Mouse (Mus musculus): ENCODE measurements around the gene Rai1. TPM values are rescaled to one million over a fixed set of nuclear protein-coding genes. Genes with fewer than 3 reads are reported as not detected.

Rai1 gene
- polyA plus RNA-seq, 1 experiment from 2014 or later, result 37.8 TPM

- Histone ChIP-seq H3K4me3 (ENCODE audit: low read depth, low read length) (peak overlapping the region; percentile 37), H3K9me3 (ENCODE audit: low read depth, low read length) (no peaks in the 10 kb centered on the region), H3K4me2 (peak overlapping the region; percentile 69), H3K4me1 (ENCODE audit: insufficient read depth) (peaks cover 35% of the 10 kb centered on the region), H3K27ac (ENCODE audit: low read depth) (peak overlapping the region; percentile 89), H3K9ac (peak overlapping the region; percentile 44), H3K36me3 (ENCODE audit: insufficient read depth) (peaks cover 30% of the 10 kb centered on the region), H3K27me3 (ENCODE audit: insufficient read depth, low read length) (no peaks in the 10 kb centered on the region)
- DNase-seq (peak; percentile 90), ATAC-seq (ENCODE audit: insufficient read depth) (peak; percentile 40)
- TF ChIP-seq CTCF (IDR thresholded peaks at IDR 0.05; ENCODE audit: low read depth), result no peak
- WGBS, result 25% methylated on average over 7 of the region's 7 CpGs
Measured at GRCm38 (mm10) chr11:60209217-60209932, 104.6 kb downstream of the Rai1 start.

- Histone ChIP-seq H3K9ac (peak overlapping the region; percentile 44), H3K36me3 (ENCODE audit: insufficient read depth) (peaks cover 25% of the 10 kb centered on the region), H3K4me1 (ENCODE audit: insufficient read depth) (peaks cover 35% of the 10 kb centered on the region), H3K4me2 (peak overlapping the region; percentile 69), H3K27me3 (ENCODE audit: insufficient read depth, low read length) (no peaks in the 10 kb centered on the region), H3K27ac (ENCODE audit: low read depth) (peak overlapping the region; percentile 89), H3K4me3 (ENCODE audit: low read depth, low read length) (peak overlapping the region; percentile 37), H3K9me3 (ENCODE audit: low read depth, low read length) (no peaks in the 10 kb centered on the region)
- 6% methylated on average over 2 of the region's 2 CpGs for WGBS
- ATAC-seq (ENCODE audit: insufficient read depth) (no peak), DNase-seq (no peak)
- TF ChIP-seq CTCF (IDR thresholded peaks at IDR 0.05; ENCODE audit: low read depth), result no peak
Measured at GRCm38 (mm10) chr11:60209933-60210249, 105.1 kb downstream of the Rai1 start.

- Histone ChIP-seq H3K27me3 (ENCODE audit: insufficient read depth, low read length) (no peaks in the 10 kb centered on the region), H3K4me2 (peak overlapping the region; percentile 69), H3K4me1 (ENCODE audit: insufficient read depth) (peaks cover 35% of the 10 kb centered on the region), H3K9ac (peak overlapping the region; percentile 44), H3K36me3 (ENCODE audit: insufficient read depth) (peaks cover 21% of the 10 kb centered on the region), H3K4me3 (ENCODE audit: low read depth, low read length) (peak overlapping the region; percentile 37), H3K27ac (ENCODE audit: low read depth) (peak overlapping the region; percentile 89), H3K9me3 (ENCODE audit: low read depth, low read length) (no peaks in the 10 kb centered on the region)
- ATAC-seq (ENCODE audit: insufficient read depth), result peak; percentile 88
- peak; percentile 97 for DNase-seq
- WGBS, result under 1% methylated on average over 47 of the region's 47 CpGs
- TF ChIP-seq CTCF (IDR thresholded peaks at IDR 0.05; ENCODE audit: low read depth), result no peak
Measured at GRCm38 (mm10) chr11:60210305-60210724, 105.5 kb downstream of the Rai1 start.

DNA sequence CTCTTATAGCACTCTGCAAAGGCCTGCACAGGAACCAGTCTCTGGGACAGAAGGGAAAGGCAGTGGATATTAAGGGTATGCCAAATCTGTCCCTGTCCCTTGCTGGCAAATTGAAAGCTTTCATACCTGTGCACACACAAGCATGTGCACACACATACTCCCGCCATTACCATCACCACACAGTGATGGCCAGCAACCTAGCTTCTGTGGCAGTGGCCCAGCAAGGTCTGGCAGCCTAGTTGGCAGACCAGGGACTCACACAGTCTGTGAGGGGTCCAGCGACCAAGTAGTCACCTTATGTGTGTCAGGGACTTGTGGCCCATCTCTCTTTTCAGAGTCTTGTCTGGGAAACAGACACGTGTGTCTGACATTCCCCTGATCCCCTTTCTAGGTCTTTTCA is 106.3 kb downstream of the Rai1 start:
- ATAC-seq (ENCODE audit: insufficient read depth) (no peak), DNase-seq (no peak)
- H3K36me3 ChIP-seq (ENCODE audit: insufficient read depth), result peaks cover 18% of the 10 kb centered on the region
- peaks cover 35% of the 10 kb centered on the region for H3K4me1 ChIP-seq (ENCODE audit: insufficient read depth)
- H3K27ac ChIP-seq (ENCODE audit: low read depth), result peak overlapping the region; percentile 81
- H3K9ac ChIP-seq, result no peak overlapping the region
- H3K27me3 ChIP-seq (ENCODE audit: insufficient read depth, low read length), result no peaks in the 10 kb centered on the region
- peak overlapping the region; percentile 69 for H3K4me2 ChIP-seq
- no peaks in the 10 kb centered on the region for H3K9me3 ChIP-seq (ENCODE audit: low read depth, low read length)
- no peak for TF ChIP-seq CTCF (IDR thresholded peaks at IDR 0.05; ENCODE audit: low read depth)
- 58% methylated on average over 3 of the region's 3 CpGs for WGBS
- no peak overlapping the region for H3K4me3 ChIP-seq (ENCODE audit: low read depth, low read length)

DNA sequence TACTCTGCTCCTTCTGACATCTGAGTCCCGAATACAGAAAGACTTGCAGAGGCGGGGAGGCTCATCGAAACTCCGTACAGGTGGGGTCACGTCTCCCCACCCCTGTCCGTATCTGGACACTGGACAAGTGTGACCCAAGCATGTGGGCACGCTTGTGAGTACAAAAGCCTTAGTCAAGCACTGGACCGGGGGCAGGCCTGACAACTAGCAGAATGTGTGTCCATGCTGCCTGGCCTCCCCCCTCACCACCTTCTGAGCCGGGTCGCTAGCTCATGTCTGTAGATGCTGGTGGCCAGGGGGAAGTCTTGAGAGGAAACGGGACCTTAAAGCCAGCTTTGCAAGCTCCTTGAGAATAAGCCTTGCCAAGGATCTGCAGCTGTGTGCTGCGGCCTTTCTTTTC is 106.9 kb downstream of the Rai1 start:
- Histone ChIP-seq H3K4me1 (ENCODE audit: insufficient read depth) (peaks cover 35% of the 10 kb centered on the region), H3K27me3 (ENCODE audit: insufficient read depth, low read length) (no peaks in the 10 kb centered on the region), H3K4me3 (ENCODE audit: low read depth, low read length) (no peak overlapping the region), H3K9ac (no peak overlapping the region), H3K36me3 (ENCODE audit: insufficient read depth) (peaks cover 14% of the 10 kb centered on the region; the same call in 1 of the 2 replicates), H3K4me2 (peak overlapping the region; percentile 22; the same call in 1 of the 2 replicates), H3K27ac (ENCODE audit: low read depth) (peak overlapping the region; percentile 42; the same call in 1 of the 2 replicates), H3K9me3 (ENCODE audit: low read depth, low read length) (no peaks in the 10 kb centered on the region)
- no peak for TF ChIP-seq CTCF (IDR thresholded peaks at IDR 0.05; ENCODE audit: low read depth)
- DNase-seq, result no peak
- 54% methylated on average over 12 of the region's 12 CpGs for WGBS
- no peak for ATAC-seq (ENCODE audit: insufficient read depth)

GRCm38 (mm10) chr11:60213266-60213665 is 108.5 kb downstream of the Rai1 start:
- WGBS, result 60% methylated on average over 6 of the region's 6 CpGs
- no peaks in the 10 kb centered on the region for H3K27me3 ChIP-seq (ENCODE audit: insufficient read depth, low read length)
- ATAC-seq (ENCODE audit: insufficient read depth) (no peak), DNase-seq (no peak)
- H3K4me1 ChIP-seq (ENCODE audit: insufficient read depth), result peaks cover 32% of the 10 kb centered on the region
- 0 out of 2 replicates have a peak overlapping the region, but pooled peaks have one; percentile 12 for H3K4me2 ChIP-seq
- peaks cover 15% of the 10 kb centered on the region for H3K36me3 ChIP-seq (ENCODE audit: insufficient read depth)
- no peak overlapping the region for H3K9ac ChIP-seq
- TF ChIP-seq CTCF (IDR thresholded peaks at IDR 0.05; ENCODE audit: low read depth), result no peak
- no peaks in the 10 kb centered on the region for H3K9me3 ChIP-seq (ENCODE audit: low read depth, low read length)
- H3K4me3 ChIP-seq (ENCODE audit: low read depth, low read length), result no peak overlapping the region
- H3K27ac ChIP-seq (ENCODE audit: low read depth), result peak overlapping the region; percentile 54

DNA sequence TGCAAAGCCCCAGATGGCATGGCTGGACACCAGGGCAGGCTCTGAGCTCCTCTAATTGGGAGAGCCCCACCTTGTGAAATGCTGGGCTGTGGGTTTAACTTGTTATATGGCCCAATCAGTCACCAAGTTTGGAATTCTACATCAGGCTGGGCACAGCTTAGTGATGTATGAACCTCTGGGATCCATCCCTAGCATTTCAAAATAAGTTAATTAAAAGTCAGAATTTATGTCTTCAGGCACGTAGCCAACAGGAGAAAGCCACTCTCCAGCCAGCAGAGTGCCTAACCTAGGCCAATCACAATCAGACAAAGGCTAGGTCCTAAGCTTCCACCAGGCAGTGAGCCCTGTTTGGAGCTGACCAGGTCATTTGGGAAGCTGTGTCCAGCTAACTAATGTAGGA is 111.9 kb downstream of the Rai1 start:
- Histone ChIP-seq H3K9me3 (ENCODE audit: low read depth, low read length) (no peaks in the 10 kb centered on the region), H3K27ac (ENCODE audit: low read depth) (no peak overlapping the region), H3K9ac (no peak overlapping the region), H3K27me3 (ENCODE audit: insufficient read depth, low read length) (no peaks in the 10 kb centered on the region), H3K4me1 (ENCODE audit: insufficient read depth) (peaks cover 11% of the 10 kb centered on the region), H3K4me2 (no peak overlapping the region), H3K4me3 (ENCODE audit: low read depth, low read length) (no peak overlapping the region), H3K36me3 (ENCODE audit: insufficient read depth) (peaks cover 23% of the 10 kb centered on the region)
- WGBS, result 89% methylated on average over 1 of the region's 1 CpGs
- ATAC-seq (ENCODE audit: insufficient read depth) (no peak), DNase-seq (no peak)
- no peak for TF ChIP-seq CTCF (IDR thresholded peaks at IDR 0.05; ENCODE audit: low read depth)

Data from lung, embryonic 14.5 days (tissue).